Mouse (Mus musculus): ENCODE measurements around the gene St6gal1. TPM values are rescaled to one million over a fixed set of nuclear protein-coding genes. Genes with fewer than 3 reads are reported as not detected.

Gene St6gal1
- polyA plus RNA-seq, 1 experiment = 8.7 TPM

DNA sequence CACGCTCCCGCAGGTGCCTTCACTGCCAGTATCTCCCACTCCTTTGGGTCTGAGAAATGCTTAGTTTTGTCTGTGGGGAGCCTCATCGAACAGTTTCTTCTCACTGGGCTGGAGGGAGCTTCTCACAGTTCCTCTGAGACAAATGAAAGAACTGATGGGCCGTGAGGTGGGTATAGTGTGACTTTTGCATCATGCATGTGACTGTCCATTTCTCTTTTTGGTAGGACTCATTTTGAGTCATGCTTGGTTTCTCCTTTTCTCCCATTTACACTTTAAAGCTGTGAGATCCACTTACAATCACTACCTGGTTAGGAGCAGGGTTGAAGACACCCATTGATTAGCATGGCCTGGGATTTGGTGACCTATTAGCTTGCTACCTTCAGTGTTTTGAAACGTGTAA lies 10.0 kb downstream of the St6gal1 start:
- H3K4me3 ChIP-seq (replicated peaks; ENCODE audit: control insufficient read depth, low read depth, low read length) = no peak overlapping the region
- TF ChIP-seq POLR2A (IDR thresholded peaks at IDR 0.05; ENCODE audit: borderline replicate concordance, control insufficient read depth, low read depth, low read length) = no peak
- H3K4me1 ChIP-seq (ENCODE audit: control insufficient read depth, insufficient read depth, low read length) = peaks cover 7% of the 10 kb centered on the region
- WGBS = 63% methylated on average over 5 of the region's 5 CpGs
- H3K27ac ChIP-seq (ENCODE audit: control insufficient read depth, insufficient read depth, low read depth, low read length, poor library complexity) = no peak overlapping the region

DNA sequence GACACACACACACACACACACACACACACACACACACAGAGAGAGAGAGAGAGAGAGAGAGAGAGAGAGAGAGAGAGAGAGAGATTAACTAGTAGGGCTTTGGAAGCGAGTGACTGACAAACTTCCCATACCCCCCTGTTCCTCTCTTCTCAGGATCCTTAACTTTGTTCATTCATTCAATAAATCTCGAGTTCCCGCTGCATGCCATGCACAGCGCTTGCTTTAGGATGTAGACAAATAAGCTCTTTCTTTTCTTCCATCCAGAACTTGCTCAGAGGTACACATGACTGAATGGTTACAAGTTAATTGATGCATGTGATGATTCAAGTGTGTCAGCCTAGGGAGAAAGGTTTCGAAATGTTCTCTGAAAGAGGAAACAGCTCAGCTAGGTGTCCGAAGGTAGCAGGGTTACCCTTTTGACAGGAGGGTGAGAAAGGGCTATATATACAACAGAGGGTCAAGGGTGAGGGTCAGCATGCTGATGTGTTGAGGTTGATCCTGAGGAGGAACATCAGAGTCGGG lies 10.7 kb downstream of the St6gal1 start:
- WGBS = 70% methylated on average over 7 of the region's 7 CpGs
- H3K27ac ChIP-seq (ENCODE audit: control insufficient read depth, insufficient read depth, low read depth, low read length, poor library complexity) = no peak overlapping the region
- no peak overlapping the region for H3K4me3 ChIP-seq (replicated peaks; ENCODE audit: control insufficient read depth, low read depth, low read length)
- TF ChIP-seq POLR2A (IDR thresholded peaks at IDR 0.05; ENCODE audit: borderline replicate concordance, control insufficient read depth, low read depth, low read length) (no peak), CTCF (IDR thresholded peaks at IDR 0.05; ENCODE audit: control insufficient read depth, insufficient read depth, low read length) (no peak)
- peaks cover 7% of the 10 kb centered on the region for H3K4me1 ChIP-seq (ENCODE audit: control insufficient read depth, insufficient read depth, low read length)

DNA sequence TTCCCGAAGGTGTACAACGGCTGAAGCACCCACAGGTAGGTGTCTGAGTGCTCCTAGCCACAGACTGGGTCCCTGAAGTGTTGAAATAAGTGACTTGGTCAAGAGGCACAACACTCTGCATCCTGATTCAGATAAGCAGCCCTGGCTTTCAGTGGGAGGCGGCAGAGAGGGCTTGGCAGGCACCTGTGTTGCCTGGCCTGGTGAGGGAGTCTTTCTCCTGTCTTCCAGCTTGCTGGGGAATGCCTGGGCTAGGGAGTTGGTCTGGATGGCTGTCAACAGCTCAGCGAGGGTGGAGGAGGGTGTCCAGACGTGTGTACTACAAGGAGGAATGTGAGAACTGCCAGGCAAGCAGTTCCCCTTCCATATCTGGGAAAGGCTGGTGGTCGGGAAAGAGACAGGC lies 15.0 kb downstream of the St6gal1 start:
- no peak for TF ChIP-seq CTCF (IDR thresholded peaks at IDR 0.05; ENCODE audit: control insufficient read depth, insufficient read depth, low read length)
- no peak for TF ChIP-seq POLR2A (IDR thresholded peaks at IDR 0.05; ENCODE audit: borderline replicate concordance, control insufficient read depth, low read depth, low read length)

DNA sequence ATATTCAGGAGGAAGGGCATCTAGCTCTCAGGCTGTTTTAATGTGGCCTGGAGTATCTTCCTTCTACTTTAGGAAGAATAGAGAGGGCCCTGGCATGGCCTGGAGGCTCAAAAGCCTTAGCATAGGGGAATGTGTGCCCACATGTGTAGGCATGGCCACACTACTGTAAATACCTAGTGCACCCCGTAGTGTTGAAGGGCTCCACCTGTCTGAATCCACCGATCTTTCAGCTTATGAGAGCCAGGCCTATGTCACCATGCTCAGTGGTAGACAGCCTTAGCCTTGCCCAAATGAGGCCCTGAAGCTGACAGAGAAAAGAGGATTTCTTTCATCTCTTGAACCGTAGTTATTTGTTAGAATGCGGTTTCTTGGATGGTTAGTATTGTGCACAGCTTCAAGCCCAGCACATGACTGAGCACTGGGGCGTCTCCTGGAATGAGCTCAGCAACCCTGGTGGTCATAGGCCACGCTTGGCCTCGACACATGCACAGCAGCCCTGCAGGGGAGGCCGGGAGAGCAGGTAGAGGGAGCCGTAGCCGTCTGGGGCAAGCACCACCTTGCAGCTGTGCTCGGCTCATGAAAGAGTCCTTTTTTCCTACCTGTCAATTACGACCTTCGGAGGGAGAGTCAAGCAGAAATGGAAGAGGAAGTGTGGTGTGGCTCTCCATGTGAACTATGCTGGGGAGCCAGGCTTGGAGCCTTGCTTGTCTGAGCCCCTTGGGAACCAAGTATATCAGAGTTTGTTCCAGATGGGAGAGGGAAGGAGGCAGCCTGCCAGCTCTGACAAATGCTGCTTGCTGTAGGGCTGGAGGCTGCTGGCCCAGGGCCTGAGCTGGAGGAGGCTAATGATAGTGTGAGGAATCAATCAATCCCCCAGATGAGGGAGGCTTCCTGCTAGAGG lies 15.8 kb downstream of the St6gal1 start:
- Histone ChIP-seq H3K4me3 (replicated peaks; ENCODE audit: control insufficient read depth, low read depth, low read length) (no peak overlapping the region), H3K27ac (ENCODE audit: control insufficient read depth, insufficient read depth, low read depth, low read length, poor library complexity) (no peak overlapping the region), H3K4me1 (ENCODE audit: control insufficient read depth, insufficient read depth, low read length) (peaks cover 3% of the 10 kb centered on the region)
- TF ChIP-seq CTCF (IDR thresholded peaks at IDR 0.05; ENCODE audit: control insufficient read depth, insufficient read depth, low read length) (no peak), POLR2A (IDR thresholded peaks at IDR 0.05; ENCODE audit: borderline replicate concordance, control insufficient read depth, low read depth, low read length) (no peak)
- WGBS = 49% methylated on average over 13 of the region's 13 CpGs

More for the DNA sequence above, 15.0 kb downstream of the St6gal1 start:
- peaks cover 3% of the 10 kb centered on the region for H3K4me1 ChIP-seq (ENCODE audit: control insufficient read depth, insufficient read depth, low read length)
- 74% methylated on average over 6 of the region's 6 CpGs for WGBS
- H3K4me3 ChIP-seq (replicated peaks; ENCODE audit: control insufficient read depth, low read depth, low read length) = no peak overlapping the region
- no peak overlapping the region for H3K27ac ChIP-seq (ENCODE audit: control insufficient read depth, insufficient read depth, low read depth, low read length, poor library complexity)

DNA sequence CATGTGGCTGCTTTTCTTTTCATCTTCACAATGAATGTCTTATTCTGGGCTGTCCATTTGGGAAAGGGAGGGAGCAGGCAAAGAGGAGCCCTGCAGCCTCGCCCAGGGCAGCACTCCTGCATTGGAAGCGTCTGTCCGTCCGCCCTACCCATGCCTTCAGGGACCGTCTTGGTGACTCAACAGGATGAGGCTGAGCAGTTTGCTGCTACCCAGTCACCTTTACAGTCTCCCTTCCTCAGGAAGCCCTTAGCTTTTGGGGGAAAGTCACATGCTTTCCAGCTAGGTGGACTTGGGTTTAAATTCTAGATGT lies 16.4 kb downstream of the St6gal1 start:
- WGBS = 77% methylated on average over 5 of the region's 5 CpGs
- Histone ChIP-seq H3K4me1 (ENCODE audit: control insufficient read depth, insufficient read depth, low read length) (no peaks in the 10 kb centered on the region; the same call in 1 of the 2 replicates), H3K27ac (ENCODE audit: control insufficient read depth, insufficient read depth, low read depth, low read length, poor library complexity) (no peak overlapping the region), H3K4me3 (replicated peaks; ENCODE audit: control insufficient read depth, low read depth, low read length) (no peak overlapping the region)
- TF ChIP-seq POLR2A (IDR thresholded peaks at IDR 0.05; ENCODE audit: borderline replicate concordance, control insufficient read depth, low read depth, low read length) (no peak), CTCF (IDR thresholded peaks at IDR 0.05; ENCODE audit: control insufficient read depth, insufficient read depth, low read length) (no peak)

GRCm38 (mm10) chr16:23243726-23244425 lies 19.3 kb downstream of the St6gal1 start:
- 85% methylated on average over 5 of the region's 5 CpGs for WGBS
- no peaks in the 10 kb centered on the region; the same call in 1 of the 2 replicates for H3K4me1 ChIP-seq (ENCODE audit: control insufficient read depth, insufficient read depth, low read length)
- no peak for TF ChIP-seq POLR2A (IDR thresholded peaks at IDR 0.05; ENCODE audit: borderline replicate concordance, control insufficient read depth, low read depth, low read length)
- H3K27ac ChIP-seq (ENCODE audit: control insufficient read depth, insufficient read depth, low read depth, low read length, poor library complexity) = no peak overlapping the region
- H3K4me3 ChIP-seq (replicated peaks; ENCODE audit: control insufficient read depth, low read depth, low read length) = no peak overlapping the region

GRCm38 (mm10) chr16:23244486-23244885 lies 19.9 kb downstream of the St6gal1 start:
- H3K4me3 ChIP-seq (replicated peaks; ENCODE audit: control insufficient read depth, low read depth, low read length) = no peak overlapping the region
- H3K4me1 ChIP-seq (ENCODE audit: control insufficient read depth, insufficient read depth, low read length) = no peaks in the 10 kb centered on the region; the same call in 1 of the 2 replicates
- 87% methylated on average over 7 of the region's 7 CpGs for WGBS
- TF ChIP-seq POLR2A (IDR thresholded peaks at IDR 0.05; ENCODE audit: borderline replicate concordance, control insufficient read depth, low read depth, low read length) (no peak), CTCF (IDR thresholded peaks at IDR 0.05; ENCODE audit: control insufficient read depth, insufficient read depth, low read length) (no peak)
- H3K27ac ChIP-seq (ENCODE audit: control insufficient read depth, insufficient read depth, low read depth, low read length, poor library complexity) = no peak overlapping the region

- no peaks in the 10 kb centered on the region; the same call in 1 of the 2 replicates for H3K4me1 ChIP-seq (ENCODE audit: control insufficient read depth, insufficient read depth, low read length)
- H3K27ac ChIP-seq (ENCODE audit: control insufficient read depth, insufficient read depth, low read depth, low read length, poor library complexity) = no peak overlapping the region
- WGBS = 63% methylated on average over 4 of the region's 4 CpGs
- no peak overlapping the region for H3K4me3 ChIP-seq (replicated peaks; ENCODE audit: control insufficient read depth, low read depth, low read length)
- no peak for TF ChIP-seq CTCF (IDR thresholded peaks at IDR 0.05; ENCODE audit: control insufficient read depth, insufficient read depth, low read length)
- no peak for TF ChIP-seq POLR2A (IDR thresholded peaks at IDR 0.05; ENCODE audit: borderline replicate concordance, control insufficient read depth, low read depth, low read length)
Measured at GRCm38 (mm10) chr16:23249285-23249684, 24.7 kb downstream of the St6gal1 start.

Data from bone marrow, adult 2 months (tissue).